Mouse (Mus musculus) layer of hippocampus, adult 18-20 months (tissue): ENCODE data around the gene Msmb. TPM values are rescaled to one million over a fixed set of nuclear protein-coding genes. Genes with fewer than 3 reads are reported as not detected.
"Not testable (repeated sequence)": the region's sequence is repeated elsewhere in the genome, so short reads cannot be mapped to it uniquely, and the experiment has no call there.

Experiments
- DNase-seq, 2 experiments: peaks; one replicate each; pipeline ENCODE4 v3.0.0; 2022; ENCODE audit warnings: low spot score in 2 of 2
- long read RNA-seq: library from polyadenylated mRNA; stranded (forward); transcript quantifications from one replicate; pipeline ENCODE4 v2.0.0, GENCODE M21; 2021
- total RNA-seq, 2 experiments: library from RNA; stranded (reverse); gene quantifications; 2 replicates each; pipeline ENCODE4 v1.2.3; 2021

Gene Msmb
- total RNA-seq: not detected
- long read RNA-seq: 0 reads

- no peak for DNase-seq
These were observed at the start of gene Msmb for GRCm38 (mm10) chr14:32141723-32142122. Msmb (plus strand) TSS chr14:32142023.

GRCm38 (mm10) chr14:32093018-32093417, 48.8 kb upstream of the Msmb start:
- no peak for DNase-seq

- DNase-seq: no peak
These were observed 48.2 kb upstream of the Msmb start for GRCm38 (mm10) chr14:32093500-32094117.

- DNase-seq: no peak
These were observed 46.2 kb upstream of the Msmb start for GRCm38 (mm10) chr14:32095646-32096045.

- no peak for DNase-seq
These were observed 45.1 kb upstream of the Msmb start for GRCm38 (mm10) chr14:32096740-32097139.

- no peak for DNase-seq
These were observed 44.1 kb upstream of the Msmb start for GRCm38 (mm10) chr14:32097691-32098090.

- no peak for DNase-seq
These were observed 42.9 kb upstream of the Msmb start for GRCm38 (mm10) chr14:32098951-32099350.

GRCm38 (mm10) chr14:32103556-32103955, 38.3 kb upstream of the Msmb start:
- peak; percentile 41 to 74 for DNase-seq

- DNase-seq: no peak
These were observed 36.2 kb upstream of the Msmb start for GRCm38 (mm10) chr14:32105663-32106062.

GRCm38 (mm10) chr14:32106911-32107310, 34.9 kb upstream of the Msmb start:
- no peak for DNase-seq

GRCm38 (mm10) chr14:32112124-32112523, 29.7 kb upstream of the Msmb start:
- DNase-seq: not testable (repeated sequence)

GRCm38 (mm10) chr14:32120940-32121919, 20.6 kb upstream of the Msmb start:
- no peak for DNase-seq

GRCm38 (mm10) chr14:32121920-32122315, 19.9 kb upstream of the Msmb start:
- DNase-seq: no peak

- DNase-seq: no peak
These were observed 17.6 kb upstream of the Msmb start for GRCm38 (mm10) chr14:32124261-32124660.

- DNase-seq: not testable (repeated sequence)
These were observed 16.6 kb upstream of the Msmb start for GRCm38 (mm10) chr14:32125256-32125655.

- no peak for DNase-seq
These were observed 13.4 kb upstream of the Msmb start for GRCm38 (mm10) chr14:32128409-32128808.

- DNase-seq: no peak
These were observed 10.0 kb upstream of the Msmb start for GRCm38 (mm10) chr14:32131836-32132235.

GRCm38 (mm10) chr14:32134293-32134692, 7.5 kb upstream of the Msmb start:
- no peak for DNase-seq

GRCm38 (mm10) chr14:32136467-32136866, 5.4 kb upstream of the Msmb start:
- not testable (repeated sequence) for DNase-seq

- DNase-seq: no peak
These were observed 1.4 kb upstream of the Msmb start for GRCm38 (mm10) chr14:32140359-32140965.

GRCm38 (mm10) chr14:32144734-32145133, 2.9 kb downstream of the Msmb start:
- DNase-seq: no peak

- no peak for DNase-seq
These were observed 3.6 kb downstream of the Msmb start for GRCm38 (mm10) chr14:32145401-32145800.
